Mouse (Mus musculus) ES-Bruce4 (cell line): ENCODE measurements around the gene Col4a2.

Source experiments
- CTCF ChIP-seq: IDR thresholded peaks from one replicate; pipeline ENCODE4 v1.8.1; 2011; ENCODE audit warnings: low read depth, low read length
- POLR2A ChIP-seq: IDR thresholded peaks from one replicate; pipeline ENCODE4 v1.8.1; 2011; ENCODE audit warnings: low read length; ENCODE audit not compliant: insufficient read depth

DNA sequence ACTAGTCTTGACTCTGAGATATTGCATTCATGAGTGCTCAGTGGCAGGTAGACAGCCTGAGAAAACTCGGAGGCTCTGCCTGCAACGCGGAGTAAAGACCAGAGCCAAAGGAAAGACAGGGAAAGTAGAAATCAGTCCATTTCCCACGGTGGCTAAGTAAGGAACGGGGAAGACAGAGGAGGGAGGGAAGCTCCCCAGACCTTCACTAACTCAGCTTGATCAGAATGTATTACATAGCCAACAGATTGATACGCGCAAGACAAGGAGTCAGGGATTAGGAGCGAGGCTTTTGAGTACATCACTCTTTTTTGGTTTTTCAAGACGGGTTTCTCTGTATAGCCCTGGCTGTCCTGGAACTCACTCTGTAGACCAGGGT is 164.6 kb downstream of the Col4a2 start:
- TF ChIP-seq POLR2A (no peak), CTCF (no peak)
